Mouse (Mus musculus) stomach, postnatal 0 days (tissue): ENCODE data around the gene Tuft1.

Source experiments
- CTCF ChIP-seq: IDR thresholded peaks from 2 replicates; pipeline ENCODE4 v1.5.1; 2016; ENCODE audit warnings: antibody characterized with exemption, low read depth, mild to moderate bottlenecking, moderate library complexity
- EP300 ChIP-seq: optimal IDR thresholded peaks from 2 replicates; pipeline ENCODE3; 2016; ENCODE audit warnings: antibody characterized with exemption

- TF ChIP-seq CTCF (no peak), EP300 (no peak)
These were observed 36.1 kb downstream of the Tuft1 start for GRCm38 (mm10) chr3:94622550-94622949.
